Mouse (Mus musculus): ENCODE data around the gene 3110082J24Rik.

The 3110082J24Rik gene

DNA sequence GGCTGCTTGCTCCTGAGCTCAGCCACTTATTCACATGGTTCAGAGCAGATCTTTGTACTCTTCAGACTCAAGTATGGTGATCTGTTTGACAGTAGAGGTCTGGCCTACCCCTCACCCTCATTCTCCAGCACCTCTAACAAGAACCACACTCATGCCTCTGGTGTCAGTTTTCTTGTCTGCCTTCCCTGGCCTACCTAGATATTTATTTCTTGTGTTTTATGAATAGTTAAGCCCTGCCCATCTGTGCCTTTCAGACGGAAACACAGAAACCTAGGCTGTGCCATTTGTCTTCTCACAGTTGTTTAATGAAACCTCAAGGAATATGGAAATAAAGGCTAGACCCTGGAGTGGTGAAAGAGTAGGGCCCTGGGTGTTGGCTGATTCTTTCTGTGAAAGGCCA is 12.1 kb upstream of the 3110082J24Rik start:
- DNase-seq (ENCODE audit: low read depth), result no peak

DNA sequence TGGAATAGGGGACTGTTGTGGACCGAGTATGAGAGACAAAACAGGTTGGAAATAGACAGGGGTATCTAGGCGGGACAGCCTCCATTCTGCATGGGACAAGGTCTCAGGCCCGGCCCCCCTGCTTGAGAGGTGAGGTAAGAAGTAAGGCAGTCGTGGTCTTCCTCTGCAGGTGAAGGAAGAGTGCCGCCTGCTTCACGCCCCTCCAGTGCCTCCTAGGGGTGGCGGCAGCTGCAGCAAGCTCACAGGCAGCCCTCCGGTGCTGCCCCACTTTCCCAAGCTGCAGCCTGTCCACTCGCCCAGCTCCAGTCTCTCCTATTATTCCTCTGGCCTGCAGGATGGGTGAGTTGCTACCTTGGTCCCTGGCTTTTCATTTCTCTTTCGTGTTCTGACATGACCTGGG is 9.8 kb upstream of the 3110082J24Rik start:
- DNase-seq (ENCODE audit: low read depth), result no peak

DNA sequence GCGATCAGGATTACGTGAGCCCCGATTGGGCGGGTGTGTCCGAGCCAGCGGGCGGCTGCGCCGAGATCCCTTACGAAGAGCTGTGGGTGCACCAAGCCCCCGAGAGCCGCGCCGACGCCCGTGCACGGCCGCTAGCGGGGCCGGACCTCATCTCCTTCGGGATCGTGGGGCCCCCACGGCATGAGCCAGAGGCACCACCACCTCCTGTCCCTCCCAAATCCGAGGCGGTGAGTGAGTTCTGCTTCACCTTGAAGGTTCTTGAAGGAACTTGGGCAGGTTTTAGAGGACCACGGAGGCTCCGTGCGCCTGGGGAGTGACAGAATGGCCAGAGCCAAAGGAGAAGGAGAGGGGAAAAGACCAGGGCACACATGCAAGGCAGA is 8.9 kb upstream of the 3110082J24Rik start:
- DNase-seq (ENCODE audit: low read depth), result no peak

DNA sequence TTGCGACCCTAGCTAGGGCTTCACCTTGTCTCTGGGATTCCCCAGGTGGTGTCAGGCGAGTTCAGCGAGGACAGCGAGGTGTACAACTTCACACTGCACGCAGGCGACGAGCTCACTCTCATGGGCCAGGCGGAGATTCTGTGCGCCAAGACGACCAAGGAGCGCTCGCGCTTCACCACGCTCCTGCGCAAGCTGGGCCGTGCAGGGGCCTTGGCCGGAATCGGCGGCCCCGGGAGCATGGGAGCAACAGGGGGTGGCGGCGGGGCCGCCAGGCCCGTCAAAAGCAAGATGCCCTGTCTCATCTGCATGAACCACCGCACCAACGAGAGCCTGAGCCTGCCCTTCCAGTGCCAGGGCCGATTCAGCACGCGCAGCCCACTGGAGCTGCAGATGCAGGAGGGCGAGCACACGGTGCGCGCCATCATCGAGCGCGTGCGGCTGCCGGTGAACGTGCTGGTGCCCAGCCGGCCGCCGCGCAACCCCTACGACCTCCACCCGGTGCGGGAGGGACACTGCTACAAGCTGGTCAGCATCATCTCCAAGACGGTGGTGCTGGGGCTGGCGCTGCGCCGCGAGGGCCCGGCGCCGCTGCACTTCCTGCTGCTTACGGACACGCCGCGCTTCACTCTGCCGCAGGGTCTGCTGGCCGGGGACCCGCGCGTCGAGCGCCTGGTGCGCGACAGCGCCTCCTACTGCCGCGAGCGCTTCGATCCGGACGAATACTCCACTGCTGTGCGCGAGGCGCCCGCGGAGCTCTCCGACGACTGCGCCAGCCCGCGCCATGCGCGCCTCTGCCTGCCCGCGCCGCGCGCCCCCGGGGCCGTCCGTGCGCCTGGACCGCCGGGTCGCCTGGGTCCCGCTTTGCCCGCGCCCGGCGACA is 8.2 kb upstream of the 3110082J24Rik start:
- DNase-seq (ENCODE audit: low read depth), result no peak

DNA sequence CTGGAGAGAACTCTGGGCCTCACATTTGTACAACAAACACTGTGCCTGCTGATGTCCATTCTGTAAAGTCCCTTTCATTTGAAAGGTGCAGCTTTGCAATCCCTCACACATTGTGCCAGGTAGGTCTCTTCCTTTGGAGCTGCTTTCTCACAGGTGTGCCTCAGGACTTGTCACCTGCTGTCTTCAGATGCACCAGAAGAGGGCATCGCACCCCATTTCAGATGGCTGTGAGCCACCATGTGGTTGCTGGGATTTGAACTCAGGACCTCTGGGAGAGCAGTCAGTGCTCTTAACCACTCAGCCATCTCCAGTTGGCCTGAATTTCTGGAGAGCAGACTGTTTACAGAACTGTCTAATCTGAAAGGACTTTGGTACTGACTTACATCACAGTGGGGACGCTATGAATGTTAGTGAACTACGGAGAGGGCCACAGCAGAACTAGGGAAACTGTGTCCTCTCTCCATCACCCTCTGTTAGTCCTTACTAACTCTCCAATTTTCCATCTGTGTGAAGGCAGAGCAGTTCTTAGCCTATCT is 6.7 kb upstream of the 3110082J24Rik start:
- no peak for DNase-seq (ENCODE audit: low read depth)

DNA sequence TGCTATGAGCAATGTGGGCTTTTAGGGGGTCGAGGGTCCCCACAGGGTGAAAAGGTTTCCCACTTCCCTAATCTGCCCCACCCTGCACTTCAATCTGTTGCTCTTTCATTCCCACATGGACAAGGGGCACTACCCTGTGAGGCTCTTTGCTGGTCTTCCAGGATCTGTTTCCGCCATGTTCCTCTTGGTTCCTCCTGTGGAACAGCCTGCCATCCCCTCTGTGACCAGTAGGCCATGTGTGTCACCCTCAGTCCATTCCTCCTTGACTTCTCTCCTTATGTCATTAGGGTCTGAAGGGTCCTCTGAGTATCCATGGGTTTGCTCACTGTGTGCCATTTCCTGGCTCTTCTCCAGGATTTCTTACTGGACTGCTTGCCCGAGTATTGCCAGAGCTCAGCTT is 5.9 kb upstream of the 3110082J24Rik start:
- DNase-seq (ENCODE audit: low read depth), result no peak

DNA sequence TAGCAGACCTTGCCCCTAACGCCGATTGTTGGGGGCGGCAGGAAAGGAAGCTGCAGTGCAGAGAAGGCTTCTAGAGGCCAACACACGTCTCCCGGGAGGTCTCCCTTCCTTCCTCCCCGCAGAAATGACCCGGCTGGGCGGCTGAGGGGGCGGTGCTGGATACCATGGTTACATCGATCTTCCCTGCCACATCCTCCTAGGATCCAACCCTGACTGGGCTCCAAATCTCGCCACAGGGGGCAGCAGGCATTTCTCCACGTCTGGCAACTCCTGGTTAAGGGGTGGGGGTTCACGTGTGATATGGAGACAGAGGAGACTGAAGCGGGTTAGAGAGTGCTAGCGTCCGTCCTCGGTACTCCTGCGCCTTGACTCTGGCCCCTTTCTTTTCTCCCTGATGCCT is 5.2 kb upstream of the 3110082J24Rik start:
- no peak for DNase-seq (ENCODE audit: low read depth)

DNA sequence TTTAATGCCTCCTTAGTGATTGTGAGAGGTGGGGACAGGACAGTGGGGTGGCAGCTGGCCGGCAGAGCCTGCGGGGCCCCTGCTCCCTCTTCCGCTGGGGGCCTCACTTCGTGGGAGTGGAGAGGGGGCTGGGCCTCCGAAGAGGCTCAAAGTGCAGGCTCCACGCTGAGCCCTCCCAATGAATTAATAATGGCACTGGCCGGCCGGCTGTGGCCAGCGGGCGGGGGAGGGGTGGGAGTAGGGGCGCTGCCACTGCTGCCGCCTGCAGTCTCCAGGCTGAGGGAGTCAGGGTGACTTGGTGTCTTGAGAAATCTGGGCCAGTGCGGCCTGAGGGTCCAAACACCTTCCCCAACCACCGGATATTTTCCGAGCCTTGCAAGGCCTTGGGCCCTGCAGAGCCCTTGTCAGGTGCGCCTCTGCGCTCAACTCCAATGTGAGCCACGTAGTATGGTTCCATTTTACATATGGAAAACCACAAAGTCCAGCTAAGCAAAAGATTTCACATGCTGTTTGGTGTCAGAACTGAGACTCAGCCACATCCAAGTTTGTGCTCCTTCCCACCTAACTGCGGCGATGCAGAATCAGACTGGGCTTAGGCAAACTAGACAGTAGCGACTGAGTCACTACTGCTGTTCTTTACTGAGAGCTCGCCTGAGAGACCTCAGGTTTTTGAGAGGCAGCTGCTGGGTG is 4.6 kb upstream of the 3110082J24Rik start:
- no peak for DNase-seq (ENCODE audit: low read depth)

DNA sequence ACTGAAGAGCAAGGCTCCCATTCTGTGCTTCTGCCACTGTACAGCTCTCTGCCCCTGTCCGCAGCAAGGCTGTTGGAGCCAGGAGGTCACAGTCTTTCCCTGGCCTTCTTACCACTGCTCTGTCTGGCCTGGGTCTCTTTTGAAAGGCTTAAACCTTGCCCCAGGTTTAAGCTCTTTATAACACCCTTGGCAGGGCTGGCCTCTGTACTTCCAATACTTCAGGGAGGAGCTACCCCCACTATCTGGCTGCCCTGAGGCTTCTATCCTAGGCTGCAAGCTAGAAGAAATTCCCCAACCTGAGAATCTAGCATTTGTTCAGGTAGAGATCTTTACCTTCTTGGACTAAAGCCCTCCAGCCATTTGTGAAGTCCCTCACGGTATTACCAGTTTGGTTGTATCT is 4.0 kb upstream of the 3110082J24Rik start:
- DNase-seq (ENCODE audit: low read depth), result no peak

DNA sequence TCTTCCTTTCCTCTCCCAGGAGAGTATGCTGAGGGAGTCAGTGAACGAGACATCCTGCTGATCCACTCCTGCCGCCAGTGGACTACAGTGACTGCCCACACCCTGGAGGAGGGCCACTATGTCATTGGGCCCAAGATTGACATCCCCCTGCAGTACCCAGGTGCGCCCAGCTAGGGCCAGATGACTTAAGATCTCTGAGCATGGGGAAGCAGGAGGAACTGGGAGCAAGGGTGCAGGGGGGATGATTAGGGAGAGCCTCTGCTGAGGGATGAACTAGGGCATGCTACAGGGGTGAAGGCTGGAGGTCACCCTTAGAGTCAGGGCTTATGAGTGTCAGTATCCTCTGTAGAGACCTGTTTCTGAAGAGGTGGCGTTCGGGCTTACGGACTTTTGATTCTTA is 2.3 kb upstream of the 3110082J24Rik start:
- DNase-seq (ENCODE audit: low read depth), result no peak

DNA sequence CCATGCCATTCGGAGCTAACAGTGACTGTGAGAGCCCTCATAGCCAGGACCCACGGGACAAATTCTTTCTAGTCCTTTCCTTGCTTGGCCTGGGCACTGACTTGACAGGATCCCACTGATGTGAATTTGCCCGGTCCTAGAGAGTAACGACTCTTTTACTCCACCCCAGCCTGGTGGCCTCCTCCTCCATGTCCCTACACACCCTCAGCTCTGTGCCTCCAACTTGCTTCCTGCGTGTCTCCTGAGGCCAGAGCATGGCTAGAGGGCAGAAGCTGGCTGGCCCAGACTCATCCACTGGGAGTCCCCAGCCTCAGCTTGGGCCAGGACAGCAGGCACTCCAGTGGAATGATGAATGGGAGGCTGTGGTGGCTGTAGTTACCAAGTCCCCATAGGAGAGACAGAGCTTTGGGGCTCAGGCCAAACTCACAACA is 1.7 kb upstream of the 3110082J24Rik start:
- DNase-seq (ENCODE audit: low read depth), result no peak

DNA sequence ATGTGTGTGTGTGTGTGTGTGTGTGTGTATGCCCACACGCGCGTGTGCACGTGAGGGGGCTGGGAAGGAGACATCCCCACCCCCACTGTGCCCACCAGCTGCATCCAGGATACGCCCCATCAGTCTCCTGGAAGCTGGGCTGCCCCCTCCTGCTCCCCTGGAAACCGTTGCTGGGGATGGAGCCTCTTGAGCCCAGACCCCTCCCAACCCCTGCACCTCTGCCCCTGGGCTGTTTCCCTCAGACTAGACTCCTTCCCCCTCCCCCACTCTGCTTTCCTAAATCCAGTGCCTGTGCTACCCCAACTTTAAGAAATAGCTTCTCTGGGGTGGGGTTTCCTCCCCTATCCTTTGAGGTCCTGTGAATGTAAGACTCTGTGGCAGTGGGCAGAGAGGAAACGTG is 1.3 kb upstream of the 3110082J24Rik start:
- DNase-seq (ENCODE audit: low read depth), result no peak

DNA sequence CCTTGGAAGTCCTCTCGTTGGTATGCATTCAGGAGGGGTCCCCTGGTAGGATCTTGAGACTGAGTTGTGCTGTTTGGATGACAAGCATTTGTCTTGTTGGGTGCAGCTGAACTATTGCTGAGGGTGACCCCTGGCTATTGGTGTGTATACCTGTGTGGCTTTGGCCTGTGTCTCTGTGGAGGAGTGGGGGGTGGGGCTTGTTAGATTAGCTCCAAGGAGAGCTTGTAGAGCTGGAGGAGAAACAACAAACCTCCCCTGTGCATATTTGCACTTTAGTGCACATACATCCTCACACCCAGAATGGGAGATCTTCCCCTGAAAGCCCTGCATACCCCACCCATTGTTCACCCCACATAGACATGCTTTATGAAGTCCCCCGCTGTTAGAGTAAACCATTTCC is 870 bp upstream of the 3110082J24Rik start:
- DNase-seq (ENCODE audit: low read depth), result no peak

DNA sequence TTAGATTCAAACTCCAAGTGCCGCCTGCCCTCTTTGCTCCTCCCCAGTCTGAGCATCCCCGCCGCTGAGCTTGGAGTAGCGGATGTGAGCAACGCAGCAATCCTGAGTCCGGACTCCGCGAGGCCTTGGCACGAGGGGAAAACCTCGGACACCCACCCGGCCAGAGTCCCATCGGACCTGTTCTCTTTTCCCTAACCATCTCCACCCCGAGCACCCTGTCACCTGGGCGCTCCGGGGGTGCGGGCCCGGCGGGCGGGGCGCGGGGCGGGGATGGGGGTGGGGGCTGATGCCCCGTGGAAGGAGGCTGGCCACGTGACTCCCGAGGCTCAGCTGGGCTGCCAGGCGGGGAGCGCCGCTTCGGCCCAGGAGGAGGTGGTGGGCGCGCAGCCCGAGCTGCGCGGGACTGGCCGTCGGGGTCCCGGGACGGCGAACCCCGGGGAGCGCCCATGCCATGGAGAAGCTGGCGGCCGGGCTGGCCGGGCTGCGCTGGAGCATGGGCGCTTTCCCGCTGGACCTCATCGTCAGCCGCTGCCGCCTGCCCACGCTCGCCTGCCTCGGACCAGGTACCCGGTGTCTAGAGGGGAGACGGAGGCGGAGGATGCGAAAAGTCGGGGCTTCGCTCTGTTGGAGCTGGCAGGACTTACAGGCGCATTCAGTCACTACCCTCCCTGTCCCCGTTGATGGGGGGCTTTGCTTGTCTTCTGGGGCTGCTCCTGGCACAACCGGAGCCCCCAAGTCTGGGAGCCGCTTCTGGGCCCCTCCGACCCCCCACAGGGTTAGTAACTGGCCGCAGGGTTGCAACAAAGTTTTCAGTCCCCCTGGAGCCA is 832 bp downstream of the 3110082J24Rik start, which contains the start of gene Garem2:
Gene Garem2, plus strand, starts transcription at position 321 of the 827 bp plus-strand sequence.
- no peak for DNase-seq (ENCODE audit: low read depth)

DNA sequence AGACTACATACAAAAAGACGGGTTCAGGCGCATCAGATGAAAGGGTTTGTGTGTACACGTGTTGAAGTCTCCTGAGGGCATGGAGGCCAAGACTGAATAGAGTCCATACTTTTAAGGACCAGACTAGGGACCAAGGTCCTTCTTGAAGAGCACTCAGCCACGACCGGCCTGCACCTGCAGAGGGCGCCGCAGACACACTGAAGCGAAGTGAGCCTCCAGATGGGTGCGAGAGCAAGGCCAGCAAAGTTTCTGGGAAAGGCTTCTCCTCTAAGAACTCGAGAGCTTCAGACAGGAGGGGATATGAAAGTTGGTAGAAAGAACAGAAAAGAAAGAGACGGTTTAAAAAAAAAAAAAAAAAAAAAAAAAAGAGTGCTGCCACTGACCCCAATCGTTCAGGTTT is 1.5 kb downstream of the 3110082J24Rik start:
- DNase-seq (ENCODE audit: low read depth), result no peak

DNA sequence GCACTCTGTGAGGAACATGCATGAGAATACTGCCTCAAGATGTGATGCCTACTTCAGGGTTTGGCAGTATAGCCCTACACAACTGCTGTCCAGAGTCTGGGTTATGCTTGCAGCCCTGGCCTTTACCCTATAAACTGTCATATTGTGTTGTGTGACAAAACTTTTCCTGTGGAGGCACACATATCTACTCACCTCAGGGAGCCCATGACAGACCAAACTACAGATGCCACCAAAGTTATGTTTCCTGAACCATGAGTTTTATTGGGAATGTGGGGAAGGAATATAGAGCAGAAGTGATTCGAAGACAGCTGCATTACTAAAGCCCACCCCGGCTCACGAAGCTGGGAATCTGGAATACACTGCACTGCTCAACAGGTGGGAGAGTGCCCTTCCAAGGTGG is 2.5 kb downstream of the 3110082J24Rik start:
- DNase-seq (ENCODE audit: low read depth), result no peak

DNA sequence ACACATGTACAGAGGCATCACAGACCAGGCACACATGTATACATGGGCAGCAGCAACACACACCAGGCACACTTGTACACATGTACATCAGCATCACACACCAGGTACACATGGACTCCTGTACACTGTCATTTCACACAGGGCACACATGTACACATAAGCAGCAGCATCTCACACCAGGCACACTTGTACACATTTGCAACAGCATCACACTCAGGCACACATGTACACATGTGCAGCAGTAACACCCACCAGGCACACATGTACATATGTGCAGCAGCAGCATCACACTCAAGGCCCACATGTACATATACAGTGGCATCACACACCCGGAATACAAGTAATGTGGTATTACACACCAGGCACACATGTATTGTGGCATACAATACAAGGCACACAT is 7.6 kb downstream of the 3110082J24Rik start:
- no peak for DNase-seq (ENCODE audit: low read depth)

DNA sequence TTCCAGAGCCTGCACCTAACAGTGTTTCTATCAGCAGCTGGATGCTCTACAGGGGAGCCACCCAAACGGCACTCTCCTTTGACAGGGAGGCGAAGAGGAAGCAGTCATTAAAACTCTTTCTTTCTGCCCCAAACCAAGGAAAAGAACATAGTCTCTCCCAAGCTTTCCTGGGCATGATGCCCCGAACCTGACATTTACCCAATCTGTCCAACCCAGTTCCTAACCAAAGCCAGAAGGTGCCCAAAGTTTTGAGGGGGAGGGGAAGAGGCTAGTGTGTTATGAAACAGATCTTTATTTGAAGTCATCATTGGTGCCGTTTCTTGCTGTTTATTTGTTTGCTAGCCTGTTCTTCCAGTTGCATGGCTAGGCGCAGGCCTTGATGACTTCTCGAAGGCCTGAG is 10.2 kb downstream of the 3110082J24Rik start:
- DNase-seq (ENCODE audit: low read depth), result no peak

DNA sequence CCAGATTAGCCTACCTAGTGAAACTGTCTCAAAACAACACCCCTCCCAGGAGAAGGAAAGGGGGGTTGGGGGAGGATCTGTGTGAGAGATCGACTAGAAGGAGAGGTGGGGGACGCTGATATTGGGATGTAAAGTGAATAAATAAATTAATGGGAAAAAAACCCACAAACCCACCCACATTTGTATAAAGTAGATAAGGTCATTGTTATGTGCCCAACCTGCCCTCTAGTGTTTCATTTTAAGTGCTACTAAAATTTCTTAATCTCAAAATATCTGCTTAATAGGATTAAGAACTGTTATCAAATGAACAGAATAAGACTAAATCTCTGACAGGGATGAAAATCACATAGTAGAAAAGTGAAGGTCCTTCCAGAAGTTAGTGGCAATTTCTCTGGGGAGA is 11.5 kb downstream of the 3110082J24Rik start:
- peak; percentile 64 for DNase-seq (ENCODE audit: low read depth)

DNA sequence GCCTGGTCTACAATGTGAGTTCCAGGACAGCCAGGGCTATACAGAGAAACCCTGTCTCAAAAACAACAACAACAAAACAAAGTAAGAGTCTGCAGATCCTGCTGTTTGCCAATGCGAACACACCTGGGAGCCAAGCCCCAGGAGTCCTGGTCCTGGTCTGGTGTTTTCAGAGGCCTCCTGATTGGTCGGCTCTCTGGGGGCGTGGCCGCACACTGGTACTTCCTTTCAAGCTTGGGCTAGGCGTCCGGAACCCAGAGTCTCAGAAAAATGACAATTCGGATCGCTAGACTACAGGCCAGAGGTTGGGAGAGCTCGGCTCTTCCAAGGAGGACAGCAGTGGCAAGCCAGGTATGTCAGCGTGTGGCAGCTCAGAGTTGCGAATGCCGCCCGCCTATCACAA is 13.2 kb downstream of the 3110082J24Rik start:
- peak; percentile 78 for DNase-seq (ENCODE audit: low read depth)

DNA sequence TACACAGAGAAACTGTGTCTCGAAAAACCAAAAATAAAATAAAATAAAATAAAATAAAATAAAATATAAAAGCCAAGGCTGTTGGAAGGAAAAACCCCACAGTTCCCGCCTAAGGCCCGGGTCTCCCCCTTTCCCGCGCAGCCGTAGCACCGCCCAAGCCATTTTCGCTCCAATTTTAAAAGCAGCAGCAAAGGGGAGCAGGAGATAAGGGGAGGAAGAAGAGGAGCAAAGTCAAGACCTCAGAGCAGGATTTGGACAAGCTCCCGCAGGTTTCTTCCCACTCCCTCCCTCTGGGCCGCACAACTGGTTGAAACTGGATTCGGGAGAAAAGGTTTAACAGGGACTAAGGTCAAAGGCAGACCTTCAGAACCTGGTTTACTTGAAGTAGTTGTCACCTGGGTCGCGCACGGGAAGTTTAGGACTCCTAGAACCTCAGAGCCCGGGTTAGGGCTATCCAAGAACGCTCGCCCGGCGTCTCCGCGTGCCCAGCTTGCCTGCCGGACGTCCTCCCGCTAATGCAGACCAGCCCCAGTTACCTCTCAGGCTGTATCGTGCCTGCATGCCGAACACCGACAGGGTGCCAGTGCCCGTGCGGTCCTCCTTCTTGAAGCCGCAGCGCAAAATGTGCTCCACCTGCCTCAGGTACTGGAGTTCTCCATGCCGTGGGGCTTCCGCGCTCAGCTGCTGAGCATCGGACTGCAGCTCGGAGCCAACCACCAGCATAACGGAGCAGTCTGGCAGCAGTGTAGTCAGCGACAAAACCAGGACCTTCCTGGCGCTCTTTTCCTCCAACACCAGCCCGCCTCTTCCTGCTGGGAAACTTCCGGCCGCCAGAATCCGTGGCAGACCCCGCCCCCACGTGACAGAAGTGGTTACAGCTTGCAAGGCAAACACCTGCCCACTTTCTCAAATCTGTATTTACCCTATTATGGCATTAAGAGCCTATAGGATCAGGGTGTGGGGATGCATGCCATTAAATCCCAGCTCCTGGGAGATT is 32.8 kb downstream of the 3110082J24Rik start, which contains the start of gene Tyms:
Gene Tyms, minus strand, starts transcription at position 793 of the 997 bp plus-strand sequence.
- peak; percentile 94 for DNase-seq (ENCODE audit: low read depth)

All from 416B (cell line).